Mouse (Mus musculus) heart, embryonic 16.5 days (tissue): ENCODE results near the gene Fxyd4. TPM values are rescaled to one million over a fixed set of nuclear protein-coding genes. Genes with fewer than 3 reads are reported as not detected.

ENCODE experiments used
- ATAC-seq: fragments of 200-750 bp; cut with Nextera tagmentation; replicated peaks from 2 replicates; pipeline ENCODE4 v1.8.0; 2017; ENCODE audit warnings: moderate number of reproducible peaks; ENCODE audit not compliant: insufficient read depth, low FRiP score; ENCODE audit errors: extremely low read depth
- H3K27ac ChIP-seq: fragments of 300-500 bp; sonication (generic); 2 replicates; pipeline ENCODE4 v1.5.1; 2014; ENCODE audit warnings: mild to moderate bottlenecking, low read length, control low read depth, moderate library complexity
- H3K27me3 ChIP-seq: fragments of 300-500 bp; sonication (generic); 2 replicates; pipeline ENCODE4 v1.6.1; 2014; ENCODE audit warnings: low read length, mixed read lengths; ENCODE audit not compliant: control insufficient read depth, insufficient read depth
- H3K36me3 ChIP-seq: fragments of 300-500 bp; sonication (generic); 2 replicates; pipeline ENCODE4 v1.6.1; 2014; ENCODE audit not compliant: control insufficient read depth, insufficient read depth
- H3K4me1 ChIP-seq: fragments of 300-500 bp; sonication (generic); 2 replicates; pipeline ENCODE4 v1.6.1; 2014; ENCODE audit warnings: low read length, mixed read lengths; ENCODE audit not compliant: control insufficient read depth, insufficient read depth
- H3K4me2 ChIP-seq: fragments of 300-500 bp; sonication (generic); 2 replicates; pipeline ENCODE4 v1.6.1; 2014; ENCODE audit warnings: low read depth, mild to moderate bottlenecking, control low read depth, low read length
- H3K4me3 ChIP-seq: fragments of 300-500 bp; sonication (generic); 2 replicates; pipeline ENCODE4 v1.5.1; 2014; ENCODE audit warnings: mild to moderate bottlenecking, control low read depth, low read length
- H3K9ac ChIP-seq: fragments of 300-500 bp; sonication (generic); 2 replicates; pipeline ENCODE4 v1.6.1; 2014; ENCODE audit warnings: low read length, control low read depth
- H3K9me3 ChIP-seq: fragments of 300-500 bp; sonication (generic); replicated peaks from 2 replicates; pipeline ENCODE4 v1.6.1; 2016; ENCODE audit warnings: low read length; ENCODE audit not compliant: control insufficient read depth
- WGBS: fragments of 180-500 bp; shearing (Covaris S2); extraction: QIAGEN DNeasy Blood & Tissue Kit; methylation state at CpG from one replicate; pipeline ENCODE4 v1.1.7; 2014; 5-methylcytosine and 5-hydroxymethylcytosine counted together
- microRNA-seq: library from miRNA; unstranded; fragments of <30 nt; microRNA quantifications from one replicate; pipeline ENCODE4, GENCODE M21; 2017
- polyA plus RNA-seq: library from polyadenylated mRNA; unstranded; fragments of >200 nt; fragmentation: Nextera tagmentation; extraction: Ambion mirVana; gene quantifications from 2 replicates; pipeline ENCODE4 v1.2.1, GENCODE M21; 2015

The Fxyd4 gene
- polyA plus RNA-seq, 1 experiment from 2014 or later = 1.8 TPM

GRCm38 (mm10) chr6:117888032-117888431, 49.5 kb downstream of the Fxyd4 start:
- Histone ChIP-seq H3K4me3 (no peak overlapping the region), H3K27ac (no peak overlapping the region), H3K9me3 (no peaks in the 10 kb centered on the region), H3K9ac (no peak overlapping the region), H3K4me1 (peaks cover 4% of the 10 kb centered on the region), H3K27me3 (no peaks in the 10 kb centered on the region), H3K4me2 (no peak overlapping the region), H3K36me3 (no peaks in the 10 kb centered on the region)
- WGBS = 56% methylated on average over 1 of the region's 1 CpGs
- ATAC-seq = no peak

GRCm38 (mm10) chr6:117885943-117886342, 51.5 kb downstream of the Fxyd4 start:
- Histone ChIP-seq H3K36me3 (no peaks in the 10 kb centered on the region), H3K9ac (no peak overlapping the region), H3K4me1 (no peaks in the 10 kb centered on the region), H3K27ac (no peak overlapping the region), H3K9me3 (no peaks in the 10 kb centered on the region), H3K4me3 (no peak overlapping the region), H3K4me2 (no peak overlapping the region), H3K27me3 (no peaks in the 10 kb centered on the region)
- no peak for ATAC-seq
- WGBS = 76% methylated on average over 2 of the region's 2 CpGs

Small RNAs within 50 kb of the gene (microRNA-seq; reads per million reads assigned to microRNA genes)
- not detected for gene Gm25535

Other genes with a start within 250 kb of the Fxyd4 start
- 66.9 and 68.9 TPM in 2 replicates for gene Zfp637, start 96.5 kb downstream of the Fxyd4 start, polyA plus RNA-seq
- gene Zfp239, start 75.6 kb downstream of the Fxyd4 start, polyA plus RNA-seq = 2.0 and 3.0 TPM in 2 replicates
- 528 and 599 TPM in 2 replicates for gene Hnrnpf, start 37.4 kb downstream of the Fxyd4 start, polyA plus RNA-seq
- 0.71 and 0.72 TPM in 2 replicates for gene Rasgef1a, start 73.7 kb upstream of the Fxyd4 start, polyA plus RNA-seq
- gene Csgalnact2, start 201.4 kb upstream of the Fxyd4 start, polyA plus RNA-seq = 9.7 and 12.1 TPM in 2 replicates